Comparison of ENCODE assay signal across 19 mouse cellular contexts in the genomic region with DNA sequence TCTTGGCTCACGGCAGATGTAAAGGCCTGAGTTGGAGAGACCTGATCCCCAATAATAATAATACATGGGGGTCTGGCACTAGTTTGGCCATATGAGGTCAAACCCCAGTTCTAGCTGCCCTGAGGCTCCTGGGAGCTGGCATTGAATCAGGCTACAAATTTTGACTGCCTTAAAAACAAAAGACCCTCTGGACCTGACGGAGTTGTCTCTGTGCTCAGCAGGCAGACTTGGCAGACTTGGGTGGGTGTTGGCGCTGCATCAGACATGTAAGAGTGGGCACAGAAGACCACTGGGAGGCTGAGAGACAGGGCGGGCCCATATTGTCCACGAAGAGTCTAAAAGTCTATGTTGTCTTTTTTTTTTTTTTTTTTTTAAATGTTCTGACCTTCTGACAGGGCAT. TPM values are rescaled to one million over a fixed set of nuclear protein-coding genes. Genes with fewer than 3 reads are reported as not detected.
"Had no signal": no experiment of that assay in that cellular context is flagged by ENCODE, and none has a peak within 500 bp of the region (broad histone marks: within the 10 kb centered on the region; RNA-seq: fewer than 3 reads in every experiment).

No protein-coding gene starts in this region.

- H3K4me2 ChIP-seq: kidney, embryonic 15.5 days; limb, embryonic 15.5 days; neural tube, embryonic 13.5 days; stomach, embryonic 15.5 days had no signal

- H3K4me3 ChIP-seq: kidney, embryonic 15.5 days; limb, embryonic 15.5 days; midbrain, embryonic 10.5 days; neural tube, embryonic 13.5 days; stomach, embryonic 15.5 days had no signal

- H3K27me3 ChIP-seq: kidney, embryonic 15.5 days; limb, embryonic 15.5 days; neural tube, embryonic 13.5 days; stomach, embryonic 15.5 days had no signal

- DNase-seq: kidney, adult 2 months; kidney, postnatal 14 days; layer of hippocampus, postnatal 36 days; lung, adult 2 months; lung, postnatal 4 days; midbrain, embryonic 14.5 days; right cerebral cortex, postnatal 14 days had no signal

- H3K9me3 ChIP-seq: kidney, embryonic 15.5 days; limb, embryonic 15.5 days; midbrain, embryonic 10.5 days; neural tube, embryonic 13.5 days; stomach, embryonic 15.5 days had no signal

- ATAC-seq: lung, postnatal 0 days had no signal

- H3K4me1 ChIP-seq: kidney, embryonic 15.5 days; limb, embryonic 15.5 days; neural tube, embryonic 13.5 days; stomach, embryonic 15.5 days had no signal

- H3K27ac ChIP-seq: kidney, embryonic 15.5 days; limb, embryonic 15.5 days; midbrain, embryonic 10.5 days; stomach, embryonic 15.5 days had no signal

- H3K9ac ChIP-seq: kidney, embryonic 15.5 days; limb, embryonic 15.5 days; neural tube, embryonic 13.5 days; stomach, embryonic 15.5 days had no signal

RNA-seq across cellular contexts. Expression of gene Adm2, which starts 35.9 kb away (rescaled TPM):
- total RNA-seq: layer of hippocampus, postnatal 36 days; left cerebral cortex, adult 8-10 months; left cerebral cortex, postnatal 25 days; megakaryocyte, adult 5-6 weeks had no signal
- polyA plus RNA-seq: limb, embryonic 11.5 days; midbrain, embryonic 14.5 days; neural tube, embryonic 13.5 days; testis, adult 2 months had no signal

RNA-seq across cellular contexts. Expression of gene Miox, which starts 47.6 kb away (rescaled TPM):
- total RNA-seq: layer of hippocampus, postnatal 36 days; left cerebral cortex, adult 8-10 months; left cerebral cortex, postnatal 25 days had no signal
- polyA plus RNA-seq: large intestine, adult 2 months; limb, embryonic 11.5 days; limb, embryonic 15.5 days; lung, postnatal 0 days; midbrain, embryonic 10.5 days; midbrain, embryonic 14.5 days; neural tube, embryonic 13.5 days had no signal
